Mouse (Mus musculus) liver, embryonic 11.5 days (tissue): Measurements from ENCODE around the gene Zfp708. TPM values are rescaled to one million over a fixed set of nuclear protein-coding genes. Genes with fewer than 3 reads are reported as not detected.
A peak's percentile ranks its signal among the peaks of the same experiment; 100 is the strongest.

Experiments used
- ATAC-seq: fragments of 200-750 bp; cut with Nextera tagmentation; replicated peaks from 2 replicates; pipeline ENCODE4 v1.8.0; 2017; ENCODE audit warnings: moderate number of reproducible peaks, mild to moderate bottlenecking, moderate TSS enrichment, moderate library complexity; ENCODE audit not compliant: low FRiP score
- DNase-seq: peaks from one replicate; pipeline ENCODE4 v3.0.0-alpha.2; 2017; ENCODE audit warnings: low spot score
- H3K27ac ChIP-seq: fragments of 300-500 bp; sonication (generic); 2 replicates; pipeline ENCODE4 v1.5.1; 2014; ENCODE audit warnings: mild to moderate bottlenecking, low read depth, low read length, control low read depth
- H3K27me3 ChIP-seq: fragments of 300-500 bp; sonication (generic); replicated peaks from 2 replicates; pipeline ENCODE4 v1.6.1; 2014; ENCODE audit warnings: low read length, mixed read lengths; ENCODE audit not compliant: control insufficient read depth, insufficient read depth
- H3K36me3 ChIP-seq: fragments of 300-500 bp; sonication (generic); 2 replicates; pipeline ENCODE4 v1.6.1; 2014; ENCODE audit warnings: mild to moderate bottlenecking, low read length, moderate library complexity, mixed read lengths; ENCODE audit not compliant: control insufficient read depth, insufficient read depth
- H3K4me1 ChIP-seq: fragments of 300-500 bp; sonication (generic); replicated peaks from 2 replicates; pipeline ENCODE4 v1.6.1; 2014; ENCODE audit warnings: low read length, mixed read lengths; ENCODE audit not compliant: control insufficient read depth, insufficient read depth
- H3K4me2 ChIP-seq: fragments of 300-500 bp; sonication (generic); 2 replicates; pipeline ENCODE4 v1.6.1; 2014; ENCODE audit warnings: mild to moderate bottlenecking, control low read depth, moderate library complexity
- H3K4me3 ChIP-seq: fragments of 300-500 bp; sonication (generic); 2 replicates; pipeline ENCODE4 v1.5.1; 2014; ENCODE audit warnings: low read depth, low read length, control low read depth
- H3K9ac ChIP-seq: fragments of 300-500 bp; sonication (generic); 2 replicates; pipeline ENCODE4 v1.6.1; 2014; ENCODE audit warnings: low read depth, low read length, control low read depth
- H3K9me3 ChIP-seq: fragments of 300-500 bp; sonication (generic); 2 replicates; pipeline ENCODE4 v1.6.1; 2016; ENCODE audit warnings: low read length, inconsistent platforms, mixed read lengths; ENCODE audit not compliant: control insufficient read depth
- WGBS: fragments of 180-500 bp; shearing (Covaris S2); extraction: QIAGEN DNeasy Blood & Tissue Kit; methylation state at CpG from one replicate; pipeline ENCODE4 v1.1.7; 2014; 5-methylcytosine and 5-hydroxymethylcytosine counted together
- polyA plus RNA-seq: library from polyadenylated mRNA; unstranded; fragments of >200 nt; fragmentation: Nextera tagmentation; extraction: Ambion mirVana; gene quantifications from 2 replicates; pipeline ENCODE4 v1.2.1, GENCODE M21; 2014

Gene Zfp708
- polyA plus RNA-seq, 1 experiment from 2014 or later, result 4.1 TPM

DNA sequence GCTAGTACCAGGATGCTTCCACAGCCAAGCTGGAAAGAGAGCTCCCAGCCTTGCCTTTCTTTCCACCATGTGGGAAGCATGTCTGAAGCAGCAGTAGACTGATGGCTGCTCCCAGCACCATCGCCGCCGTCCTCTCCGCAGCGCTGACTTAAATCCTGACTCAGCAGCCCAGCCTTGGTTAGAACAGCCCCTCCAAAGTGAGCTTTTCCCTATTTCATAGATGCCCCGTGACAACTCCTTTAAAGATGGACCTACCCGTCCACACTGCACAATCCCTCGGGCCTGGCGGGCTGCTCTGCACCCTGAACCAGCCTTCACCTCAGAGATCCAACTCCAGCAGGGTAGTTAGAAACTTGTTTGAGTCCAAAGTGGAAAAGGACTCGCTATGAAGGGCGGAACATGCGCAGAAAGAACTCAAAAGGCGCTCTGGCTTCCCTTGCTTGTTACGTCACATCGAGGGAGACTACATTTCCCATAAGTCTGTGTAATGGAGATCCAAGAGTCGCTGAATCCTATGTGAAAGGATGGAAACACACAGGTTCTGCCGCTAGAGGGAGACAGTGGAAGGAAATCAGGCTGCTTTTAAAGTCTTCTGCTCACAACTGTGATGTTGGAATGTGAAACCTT is 10.5 kb upstream of the Zfp708 start, which contains the start of gene Gm28557:
TSS of gene Gm28557 (minus strand) at position 411 of the 627 bp plus-strand sequence.
- ATAC-seq (peak; percentile 96), DNase-seq (peak; percentile 81)
- Histone ChIP-seq H3K4me2 (peak within 1 kb of the TSS; percentile 75), H3K4me3 (peak within 1 kb of the TSS; percentile 71), H3K9ac (peak within 1 kb of the TSS; percentile 80), H3K36me3 (peaks cover 11% of the 10 kb centered on the region), H3K4me1 (peaks cover 6% of the 10 kb centered on the region; the same call in 1 of the 2 replicates), H3K27me3 (no peaks in the 10 kb centered on the region), H3K9me3 (peaks cover 2% of the 10 kb centered on the region; the same call in 1 of the 2 replicates), H3K27ac (peak within 1 kb of the TSS; percentile 80)
- under 1% methylated on average over 17 of the region's 17 CpGs for WGBS

DNA sequence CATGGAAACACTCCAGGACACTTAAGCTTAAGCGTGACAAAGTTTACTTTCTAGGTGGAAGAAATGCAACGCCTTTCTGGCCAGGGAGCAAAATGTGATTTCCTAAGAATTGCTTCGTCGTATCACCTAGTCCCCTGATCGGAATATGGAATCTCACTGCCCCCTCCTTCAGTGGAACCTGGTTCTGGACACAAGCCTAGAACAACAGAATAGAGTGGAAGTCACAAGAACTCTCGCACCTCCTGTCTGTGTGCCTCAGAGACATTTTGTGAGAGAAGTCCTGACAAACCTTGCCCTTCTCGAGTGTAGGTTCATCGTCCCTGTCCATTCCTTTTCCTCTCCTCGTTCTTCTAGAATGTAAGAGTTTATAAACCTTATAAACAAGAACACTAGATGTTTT is 9.9 kb upstream of the Zfp708 start:
- Histone ChIP-seq H3K9ac (peak overlapping the region; percentile 80), H3K4me2 (peak overlapping the region; percentile 75), H3K27ac (peak overlapping the region; percentile 80; the same call in 1 of the 2 replicates), H3K4me1 (peaks cover 6% of the 10 kb centered on the region; the same call in 1 of the 2 replicates), H3K9me3 (peaks cover 2% of the 10 kb centered on the region; the same call in 1 of the 2 replicates), H3K27me3 (no peaks in the 10 kb centered on the region), H3K36me3 (peaks cover 11% of the 10 kb centered on the region), H3K4me3 (peak overlapping the region; percentile 71)
- DNase-seq (no peak), ATAC-seq (no peak)
- 58% methylated on average over 9 of the region's 9 CpGs for WGBS

DNA sequence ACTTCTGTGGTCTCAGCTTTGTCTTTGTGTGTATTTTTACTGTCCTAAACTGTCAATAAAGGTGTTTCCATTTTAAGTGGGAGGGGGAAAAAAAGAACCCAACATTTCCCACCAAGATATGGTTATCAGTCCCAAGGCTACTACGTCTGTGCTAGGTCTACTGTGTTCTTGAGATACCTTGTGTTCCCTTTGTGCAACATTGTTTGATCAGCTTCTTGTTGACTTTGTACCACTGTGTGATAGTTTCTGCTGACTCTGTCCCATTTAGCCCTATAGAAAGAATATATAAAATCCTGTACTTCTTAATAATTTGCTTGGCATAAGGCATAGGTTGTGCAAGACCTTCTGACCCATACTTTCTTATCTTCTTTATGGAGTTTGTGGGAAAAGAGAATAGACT is 7.6 kb downstream of the Zfp708 start:
- H3K27me3 ChIP-seq, result no peaks in the 10 kb centered on the region
- DNase-seq, result no peak
- H3K4me3 ChIP-seq, result no peak overlapping the region
- H3K27ac ChIP-seq, result no peak overlapping the region
- H3K36me3 ChIP-seq, result no peaks in the 10 kb centered on the region; the same call in 1 of the 2 replicates
- H3K4me2 ChIP-seq, result no peak overlapping the region
- WGBS, result 53% methylated on average over 1 of the region's 1 CpGs
- ATAC-seq, result no peak
- no peak overlapping the region for H3K9ac ChIP-seq
- no peaks in the 10 kb centered on the region for H3K4me1 ChIP-seq
- no peaks in the 10 kb centered on the region for H3K9me3 ChIP-seq

DNA sequence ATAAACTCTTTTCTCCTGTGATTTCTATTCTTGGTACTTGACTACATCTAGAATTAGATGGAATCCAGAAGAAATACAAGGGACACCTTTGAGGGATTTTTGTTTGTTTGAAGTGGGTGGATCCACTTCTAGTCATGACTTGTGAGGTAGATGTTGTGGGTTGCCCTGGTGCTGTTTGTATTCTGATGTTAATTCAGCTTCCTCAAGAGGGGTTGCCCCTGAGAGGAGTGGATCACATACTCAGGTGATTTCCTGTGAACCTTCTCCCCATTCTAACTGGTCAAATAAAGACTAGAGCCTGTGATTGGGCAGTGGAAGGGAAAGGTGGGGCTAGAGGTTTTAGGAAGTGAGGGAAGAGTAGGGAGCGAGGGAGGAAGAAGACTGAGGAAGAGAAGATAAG is 15.8 kb downstream of the Zfp708 start:
- Histone ChIP-seq H3K36me3 (no peaks in the 10 kb centered on the region), H3K27me3 (no peaks in the 10 kb centered on the region), H3K4me2 (peak overlapping the region; percentile 85), H3K9me3 (no peaks in the 10 kb centered on the region; the same call in 1 of the 2 replicates), H3K4me3 (peak overlapping the region; percentile 69), H3K27ac (no peak overlapping the region), H3K9ac (no peak overlapping the region), H3K4me1 (peaks cover 3% of the 10 kb centered on the region; the same call in 1 of the 2 replicates)
- no peak for DNase-seq
- ATAC-seq, result no peak
- WGBS, result 65% methylated on average over 1 of the region's 1 CpGs

DNA sequence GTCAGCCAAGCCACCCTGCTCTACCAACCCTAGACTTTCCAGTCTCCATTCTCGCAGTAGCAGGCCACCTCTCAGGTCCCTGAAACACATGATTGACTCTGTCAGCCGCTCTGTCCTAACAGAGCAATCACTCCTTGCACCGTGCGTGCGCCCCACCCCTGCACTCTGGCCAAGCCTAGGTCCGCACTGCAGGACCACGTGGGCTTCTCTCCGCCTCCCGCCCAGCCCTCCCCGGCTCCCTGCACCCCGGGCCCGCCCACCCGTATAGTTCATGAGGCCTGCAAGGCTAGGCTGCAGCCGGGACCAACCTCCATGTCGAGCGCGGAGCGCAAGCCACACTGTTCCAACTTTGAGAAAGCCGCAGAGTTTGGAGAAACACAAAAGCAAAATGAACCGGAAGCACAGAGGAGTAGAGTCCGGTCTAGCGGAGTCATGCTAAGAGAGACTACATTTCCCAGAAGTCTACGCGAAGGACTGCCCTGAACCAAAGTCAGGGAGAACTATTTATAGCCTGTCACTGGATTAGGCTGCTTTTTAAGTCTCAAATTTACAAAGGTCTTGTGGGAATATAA is 16.5 kb downstream of the Zfp708 start:
- under 1% methylated on average over 24 of the region's 24 CpGs for WGBS

DNA sequence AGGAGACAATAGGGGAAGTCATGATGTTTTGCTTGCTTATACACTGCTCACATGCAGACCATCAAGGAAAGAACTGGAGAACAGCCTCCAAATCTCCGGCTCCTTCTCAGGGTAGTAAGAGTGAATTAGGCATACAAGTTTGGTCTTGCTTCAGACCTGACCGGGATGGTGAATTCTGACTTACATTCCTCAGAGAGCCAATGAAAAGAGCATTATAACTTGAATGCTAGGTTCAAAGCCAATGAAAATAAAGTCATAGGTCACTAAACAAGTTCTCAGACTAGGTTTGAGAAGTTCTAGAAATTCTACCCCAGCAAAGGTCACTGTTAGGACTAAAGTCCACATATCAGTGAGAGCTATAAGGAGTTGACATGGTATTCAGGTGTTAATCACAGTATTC is 20.5 kb downstream of the Zfp708 start:
- no peaks in the 10 kb centered on the region; the same call in 1 of the 2 replicates for H3K9me3 ChIP-seq
- H3K27ac ChIP-seq, result no peak overlapping the region
- no peak overlapping the region for H3K9ac ChIP-seq
- DNase-seq (no peak), ATAC-seq (no peak)
- H3K4me2 ChIP-seq, result no peak overlapping the region
- WGBS, result 91% methylated on average over 2 of the region's 2 CpGs
- peaks cover 3% of the 10 kb centered on the region; the same call in 1 of the 2 replicates for H3K4me1 ChIP-seq
- no peak overlapping the region for H3K4me3 ChIP-seq
- no peaks in the 10 kb centered on the region for H3K27me3 ChIP-seq
- H3K36me3 ChIP-seq, result peaks cover 20% of the 10 kb centered on the region

More for the DNA sequence above, 16.5 kb downstream of the Zfp708 start:
- H3K9me3 ChIP-seq, result no peaks in the 10 kb centered on the region; the same call in 1 of the 2 replicates
- DNase-seq (peak; percentile 84), ATAC-seq (peak; percentile 100)
- H3K36me3 ChIP-seq, result 0 out of 2 replicates have a peak, but pooled peaks cover 2% of the 10 kb centered on the region
- H3K9ac ChIP-seq, result peak overlapping the region; percentile 74
- H3K27ac ChIP-seq, result peak overlapping the region; percentile 84
- H3K4me2 ChIP-seq, result peak overlapping the region; percentile 85
- peak overlapping the region; percentile 69 for H3K4me3 ChIP-seq
- no peaks in the 10 kb centered on the region for H3K27me3 ChIP-seq
- peaks cover 3% of the 10 kb centered on the region; the same call in 1 of the 2 replicates for H3K4me1 ChIP-seq

- H3K27ac ChIP-seq, result no peak overlapping the region
- H3K4me3 ChIP-seq, result no peak overlapping the region
- 92% methylated on average over 2 of the region's 2 CpGs for WGBS
- no peak overlapping the region for H3K4me2 ChIP-seq
- DNase-seq (no peak), ATAC-seq (no peak)
- no peaks in the 10 kb centered on the region for H3K4me1 ChIP-seq
- H3K9ac ChIP-seq, result no peak overlapping the region
- no peaks in the 10 kb centered on the region for H3K27me3 ChIP-seq
- H3K9me3 ChIP-seq, result peaks cover 9% of the 10 kb centered on the region
- H3K36me3 ChIP-seq, result peaks cover 37% of the 10 kb centered on the region
These were observed 25.0 kb downstream of the Zfp708 start for GRCm38 (mm10) chr13:67072786-67073185.

- Histone ChIP-seq H3K4me1 (no peaks in the 10 kb centered on the region), H3K27ac (no peak overlapping the region), H3K9ac (no peak overlapping the region), H3K36me3 (peaks cover 8% of the 10 kb centered on the region), H3K4me2 (no peak overlapping the region), H3K27me3 (no peaks in the 10 kb centered on the region), H3K4me3 (no peak overlapping the region), H3K9me3 (peaks cover 3% of the 10 kb centered on the region)
- no peak for ATAC-seq
- DNase-seq, result no peak
- 88% methylated on average over 8 of the region's 8 CpGs for WGBS
These were observed 32.4 kb downstream of the Zfp708 start for GRCm38 (mm10) chr13:67065386-67065785.
